Mouse (Mus musculus) intestine, postnatal 0 days (tissue): ENCODE measurements around the gene Tec. TPM values are rescaled to one million over a fixed set of nuclear protein-coding genes. Genes with fewer than 3 reads are reported as not detected.
"Not testable (repeated sequence)": the region's sequence is repeated elsewhere in the genome, so short reads cannot be mapped to it uniquely, and the experiment has no call there.

ENCODE experiments used
- ATAC-seq: fragments of 200-750 bp; cut with Nextera tagmentation; 2 replicates; pipeline ENCODE4 v1.8.0; 2017; ENCODE audit warnings: mild to moderate bottlenecking, moderate TSS enrichment, moderate library complexity
- H3K27ac ChIP-seq: fragments of 300-500 bp; sonication (generic); 2 replicates; pipeline ENCODE4 v1.5.1; 2014; ENCODE audit warnings: mild to moderate bottlenecking, low read depth, low read length, moderate library complexity
- H3K27me3 ChIP-seq: fragments of 300-500 bp; sonication (generic); replicated peaks from 2 replicates; pipeline ENCODE4 v1.6.1; 2014; ENCODE audit warnings: low read length, mixed read lengths; ENCODE audit not compliant: control insufficient read depth, insufficient read depth
- H3K36me3 ChIP-seq: fragments of 300-500 bp; sonication (generic); 2 replicates; pipeline ENCODE4 v1.6.1; 2014; ENCODE audit warnings: mild to moderate bottlenecking, moderate library complexity; ENCODE audit not compliant: control insufficient read depth, insufficient read depth
- H3K4me1 ChIP-seq: fragments of 300-500 bp; sonication (generic); replicated peaks from 2 replicates; pipeline ENCODE4 v1.6.1; 2014; ENCODE audit warnings: antibody characterized with exemption, low read length, mixed read lengths; ENCODE audit not compliant: control insufficient read depth, insufficient read depth
- H3K4me2 ChIP-seq: fragments of 300-500 bp; sonication (generic); replicated peaks from 2 replicates; pipeline ENCODE4 v1.6.1; 2014; ENCODE audit warnings: low read depth, mild to moderate bottlenecking, moderate library complexity
- H3K4me3 ChIP-seq: fragments of 300-500 bp; sonication (generic); 2 replicates; pipeline ENCODE4 v1.5.1; 2014; ENCODE audit warnings: low read depth, low read length
- H3K9ac ChIP-seq: fragments of 300-500 bp; sonication (generic); 2 replicates; pipeline ENCODE4 v1.6.1; 2014; ENCODE audit warnings: mild to moderate bottlenecking, low read depth, low read length
- H3K9me3 ChIP-seq: fragments of 300-500 bp; sonication (generic); 2 replicates; pipeline ENCODE4 v1.6.1; 2016; ENCODE audit warnings: mixed run types; ENCODE audit not compliant: control insufficient read depth
- CTCF ChIP-seq: sonication (generic); IDR thresholded peaks from 2 replicates; pipeline ENCODE4 v1.5.1; 2016; ENCODE audit warnings: low read depth, mild to moderate bottlenecking, control low read depth, antibody characterized with exemption, moderate library complexity
- WGBS: fragments of 180-500 bp; shearing (Covaris S2); extraction: QIAGEN DNeasy Blood & Tissue Kit; methylation state at CpG from one replicate; pipeline ENCODE4 v1.1.7; 2014; 5-methylcytosine and 5-hydroxymethylcytosine counted together
- polyA plus RNA-seq: library from polyadenylated mRNA; unstranded; fragments of >200 nt; fragmentation: Nextera tagmentation; extraction: Ambion mirVana; gene quantifications from 2 replicates; pipeline ENCODE4 v1.2.1, GENCODE M21; 2015

Gene Tec
- polyA plus RNA-seq, 1 experiment from 2014 or later: 12.4 TPM

GRCm38 (mm10) chr5:72820651-72821050 is 47.6 kb downstream of the Tec start:
- no peaks in the 10 kb centered on the region for H3K27me3 ChIP-seq
- whole genome bisulfite sequencing: 57% methylated on average over 3 of the region's 3 CpGs
- no peak for ATAC-seq
- peaks cover 3% of the 10 kb centered on the region; the same call in 1 of the 2 replicates for H3K36me3 ChIP-seq
- no peaks in the 10 kb centered on the region for H3K9me3 ChIP-seq
- H3K4me2 ChIP-seq: no peak overlapping the region
- H3K27ac ChIP-seq: no peak overlapping the region
- H3K4me3 ChIP-seq: no peak overlapping the region
- H3K9ac ChIP-seq: no peak overlapping the region
- no peaks in the 10 kb centered on the region for H3K4me1 ChIP-seq
- no peak for TF ChIP-seq CTCF

GRCm38 (mm10) chr5:72820036-72820640 is 48.1 kb downstream of the Tec start:
- Histone ChIP-seq H3K27me3 (no peaks in the 10 kb centered on the region), H3K4me2 (no peak overlapping the region), H3K9me3 (no peaks in the 10 kb centered on the region), H3K36me3 (peaks cover 3% of the 10 kb centered on the region; the same call in 1 of the 2 replicates), H3K27ac (no peak overlapping the region), H3K4me1 (no peaks in the 10 kb centered on the region), H3K9ac (no peak overlapping the region), H3K4me3 (no peak overlapping the region)
- no peak for TF ChIP-seq CTCF
- 73% methylated on average over 8 of the region's 8 CpGs for WGBS
- no peak for ATAC-seq

- no peak for ATAC-seq
- no peaks in the 10 kb centered on the region for H3K9me3 ChIP-seq
- H3K27ac ChIP-seq: no peak overlapping the region
- 79% methylated on average over 5 of the region's 5 CpGs for WGBS
- no peak overlapping the region for H3K4me3 ChIP-seq
- H3K4me1 ChIP-seq: no peaks in the 10 kb centered on the region
- H3K27me3 ChIP-seq: no peaks in the 10 kb centered on the region
- H3K36me3 ChIP-seq: peaks cover 3% of the 10 kb centered on the region; the same call in 1 of the 2 replicates
- no peak for TF ChIP-seq CTCF
- no peak overlapping the region for H3K4me2 ChIP-seq
- H3K9ac ChIP-seq: no peak overlapping the region
Observed at GRCm38 (mm10) chr5:72818513-72819180, 49.6 kb downstream of the Tec start.

GRCm38 (mm10) chr5:72817523-72818091 is 50.7 kb downstream of the Tec start:
- Histone ChIP-seq H3K36me3 (peaks cover 3% of the 10 kb centered on the region; the same call in 1 of the 2 replicates), H3K4me3 (no peak overlapping the region), H3K4me2 (no peak overlapping the region), H3K9ac (no peak overlapping the region), H3K9me3 (no peaks in the 10 kb centered on the region), H3K27ac (no peak overlapping the region), H3K4me1 (no peaks in the 10 kb centered on the region), H3K27me3 (no peaks in the 10 kb centered on the region)
- TF ChIP-seq CTCF: no peak
- no peak for ATAC-seq
- 50% methylated on average over 10 of the region's 10 CpGs for WGBS

- WGBS: 79% methylated on average over 7 of the region's 7 CpGs
- H3K27ac ChIP-seq, H3K4me2 ChIP-seq: not testable (repeated sequence)
Observed at GRCm38 (mm10) chr5:72816960-72817359, 51.3 kb downstream of the Tec start.

GRCm38 (mm10) chr5:72816491-72816890 is 51.8 kb downstream of the Tec start:
- no peaks in the 10 kb centered on the region; the same call in 1 of the 2 replicates for H3K36me3 ChIP-seq
- no peak overlapping the region for H3K27ac ChIP-seq
- H3K4me2 ChIP-seq: no peak overlapping the region
- H3K4me1 ChIP-seq: no peaks in the 10 kb centered on the region
- ATAC-seq: no peak
- TF ChIP-seq CTCF: no peak
- no peaks in the 10 kb centered on the region for H3K9me3 ChIP-seq
- no peak overlapping the region for H3K4me3 ChIP-seq
- 46% methylated on average over 2 of the region's 2 CpGs for WGBS
- no peaks in the 10 kb centered on the region for H3K27me3 ChIP-seq
- no peak overlapping the region for H3K9ac ChIP-seq

More at GRCm38 (mm10) chr5:72816960-72817359, 51.3 kb downstream of the Tec start:
- not testable (repeated sequence) for H3K4me3 ChIP-seq, H3K36me3 ChIP-seq, H3K9ac ChIP-seq, H3K9me3 ChIP-seq, H3K27me3 ChIP-seq, ATAC-seq, H3K4me1 ChIP-seq
